Mouse (Mus musculus): ENCODE results near the gene Pcx. TPM values are rescaled to one million over a fixed set of nuclear protein-coding genes. Genes with fewer than 3 reads are reported as not detected.

The Pcx gene
- total RNA-seq, 1 experiment from 2014 or later, result 0.35 TPM

DNA sequence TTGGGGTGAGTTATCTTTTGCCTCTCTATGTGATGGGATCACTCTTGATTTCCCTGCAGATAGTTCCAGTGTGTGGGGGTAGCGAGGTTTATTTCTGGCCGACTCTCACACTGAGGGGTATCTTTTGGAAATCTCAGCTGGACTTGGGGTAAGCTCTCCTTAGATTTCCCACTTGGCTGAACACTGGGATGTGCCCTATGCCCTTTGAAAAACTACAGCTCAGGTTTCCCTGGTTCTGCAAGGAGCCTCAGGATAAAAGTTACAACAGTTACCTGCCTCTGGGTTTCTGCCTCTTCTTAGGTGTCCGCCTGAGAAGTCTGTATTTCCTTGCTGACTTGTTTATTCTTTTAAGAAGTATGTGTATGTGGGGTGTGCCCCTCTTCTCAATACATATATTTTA lies 30.7 kb downstream of the Pcx start:
- no peak for ATAC-seq (ENCODE audit: extremely low read depth, insufficient number of reproducible peaks, low FRiP score, poor library complexity, severe bottlenecking)

DNA sequence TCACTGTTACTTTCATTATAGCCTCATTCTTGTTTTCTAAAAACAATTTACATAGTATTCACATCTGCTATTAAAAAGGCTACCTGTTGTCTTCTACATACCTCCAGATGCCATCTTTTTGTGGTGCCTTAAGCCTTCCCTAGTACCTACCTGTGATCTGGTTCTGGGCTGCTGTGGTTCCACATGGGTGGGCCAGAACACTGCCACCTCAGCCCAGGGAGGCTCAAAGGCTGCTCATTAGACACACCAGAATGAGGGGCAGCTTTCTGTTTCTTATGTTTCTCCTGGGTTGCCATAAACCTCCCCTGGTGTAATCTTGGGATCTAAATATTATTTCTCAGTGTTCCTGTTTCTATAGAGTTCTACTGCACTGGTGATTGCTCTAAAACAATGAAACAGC lies 31.8 kb downstream of the Pcx start:
- ATAC-seq (ENCODE audit: extremely low read depth, insufficient number of reproducible peaks, low FRiP score, poor library complexity, severe bottlenecking), result no peak

DNA sequence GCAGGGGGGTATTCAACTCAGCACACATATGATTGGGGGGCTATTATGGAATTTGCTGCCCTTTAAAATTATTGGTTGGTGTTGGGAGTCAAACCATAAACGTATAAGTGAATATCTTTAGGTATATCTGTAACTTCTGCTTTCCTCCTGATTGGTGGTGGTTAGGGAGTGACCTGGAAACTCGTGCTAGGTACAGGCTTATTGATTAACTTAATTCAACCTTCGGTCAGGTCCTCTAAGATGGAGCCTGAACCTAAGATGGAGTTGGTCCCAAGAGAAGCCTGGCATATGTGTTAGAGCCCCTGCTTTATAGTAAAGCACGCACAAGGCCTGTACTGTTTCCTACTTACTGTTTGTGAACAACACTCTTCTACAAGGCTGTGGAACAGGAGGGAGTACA lies 34.8 kb downstream of the Pcx start:
- ATAC-seq (ENCODE audit: extremely low read depth, insufficient number of reproducible peaks, low FRiP score, poor library complexity, severe bottlenecking), result no peak

DNA sequence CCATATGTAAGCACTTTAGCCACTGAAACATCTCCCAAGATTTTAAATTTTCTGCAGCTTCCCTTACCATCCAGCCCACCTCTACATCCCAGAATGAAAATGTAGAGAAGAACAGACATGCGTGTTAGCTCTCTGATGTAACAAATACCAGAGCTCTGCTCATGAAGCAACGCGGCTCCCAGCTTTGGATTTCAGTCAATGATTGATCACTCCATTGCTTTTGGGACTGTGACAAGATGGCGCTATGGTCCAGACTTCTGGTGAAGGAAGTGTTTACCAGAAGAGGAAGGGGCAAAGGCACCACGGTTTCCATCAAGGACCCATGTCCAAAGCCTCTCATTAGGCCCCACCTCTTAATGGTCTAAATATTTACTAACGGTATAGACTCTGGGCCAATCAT lies 35.6 kb downstream of the Pcx start:
- ATAC-seq (ENCODE audit: extremely low read depth, insufficient number of reproducible peaks, low FRiP score, poor library complexity, severe bottlenecking), result no peak

DNA sequence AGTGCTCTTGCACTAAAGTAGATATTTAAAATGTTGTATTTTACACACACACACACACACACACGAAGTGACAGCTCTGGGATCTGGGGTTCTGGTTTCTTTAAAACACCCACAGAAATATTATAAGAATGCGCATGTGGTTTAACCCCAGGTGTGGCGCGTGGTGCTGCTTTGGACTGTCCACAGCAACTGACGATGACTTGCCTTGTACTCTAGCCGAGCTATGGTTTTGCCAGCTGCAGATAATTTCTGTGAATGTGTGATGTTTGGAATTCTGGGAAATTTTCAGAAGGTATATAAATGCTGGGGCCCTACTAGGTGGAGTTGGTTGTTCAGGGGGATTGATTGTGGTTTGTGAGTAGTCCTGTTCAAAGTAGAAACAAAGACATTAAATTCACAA lies 37.5 kb downstream of the Pcx start:
- ATAC-seq (ENCODE audit: extremely low read depth, insufficient number of reproducible peaks, low FRiP score, poor library complexity, severe bottlenecking), result no peak

DNA sequence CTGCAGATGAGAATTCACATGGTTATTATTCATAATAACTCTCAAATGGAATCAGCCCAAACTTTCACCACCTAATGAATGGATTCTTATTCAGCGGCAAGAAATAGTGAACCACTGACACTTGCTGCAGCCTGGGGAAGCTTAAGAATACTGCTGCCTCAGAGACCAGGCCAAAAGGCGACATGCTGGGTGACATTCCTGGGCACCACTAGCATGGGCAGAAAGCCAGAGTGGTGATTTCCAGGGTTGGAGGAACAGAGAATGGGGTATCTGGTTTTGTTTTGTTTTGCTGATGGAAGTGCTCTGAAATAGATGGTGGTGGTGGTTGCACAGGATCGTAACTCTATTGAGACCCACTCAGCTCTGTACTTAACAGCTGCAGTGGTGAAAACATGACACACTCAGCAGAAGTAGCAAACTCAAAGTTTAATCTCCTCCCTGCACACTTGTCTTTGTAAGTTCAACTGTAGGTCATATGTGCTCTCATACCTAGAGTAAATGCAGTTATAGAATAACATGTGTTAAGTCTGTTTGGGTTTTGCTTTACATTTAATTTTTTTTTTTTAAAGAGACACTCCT lies 38.1 kb downstream of the Pcx start:
- no peak for ATAC-seq (ENCODE audit: extremely low read depth, insufficient number of reproducible peaks, low FRiP score, poor library complexity, severe bottlenecking)

DNA sequence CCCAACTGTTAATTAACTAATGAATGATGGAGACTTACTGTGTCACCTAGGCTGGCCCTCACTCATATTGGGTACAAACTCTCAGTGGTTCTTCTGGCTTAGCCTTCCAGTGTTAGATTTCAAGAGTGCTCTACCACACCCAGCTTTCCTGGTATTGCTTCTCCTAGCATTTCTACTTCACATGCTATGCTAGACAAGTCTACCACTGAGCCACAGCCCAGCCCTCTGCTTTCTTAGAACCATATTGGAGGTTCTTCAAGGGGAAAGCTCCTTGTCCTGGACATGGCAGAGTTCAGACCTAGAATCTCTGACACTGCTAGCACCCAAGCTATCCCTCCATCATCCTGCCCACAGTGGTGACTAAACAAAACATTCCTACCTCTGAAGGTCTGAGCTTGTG lies 44.0 kb downstream of the Pcx start:
- no peak for ATAC-seq (ENCODE audit: extremely low read depth, insufficient number of reproducible peaks, low FRiP score, poor library complexity, severe bottlenecking)

DNA sequence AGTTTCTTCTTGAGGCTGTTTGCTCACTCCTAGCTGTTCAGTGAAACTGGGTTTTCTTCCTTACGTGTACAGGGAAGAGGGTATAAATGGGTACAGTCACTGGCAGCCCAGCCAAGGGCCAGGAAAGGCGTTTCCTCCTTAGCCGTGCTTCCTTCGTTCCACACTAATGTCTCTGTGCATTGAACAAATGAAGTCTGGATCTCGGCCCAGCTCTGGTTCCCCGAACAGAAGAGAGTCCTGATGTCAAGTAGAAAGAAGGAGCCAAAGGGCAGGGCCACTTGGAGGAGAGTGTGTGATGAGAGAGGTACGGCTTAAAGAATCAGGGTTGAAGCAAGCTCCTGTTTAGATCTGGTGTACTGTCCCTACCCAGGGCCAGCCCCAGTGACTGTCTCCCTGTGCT lies 44.8 kb downstream of the Pcx start:
- ATAC-seq (ENCODE audit: extremely low read depth, insufficient number of reproducible peaks, low FRiP score, poor library complexity, severe bottlenecking), result no peak

DNA sequence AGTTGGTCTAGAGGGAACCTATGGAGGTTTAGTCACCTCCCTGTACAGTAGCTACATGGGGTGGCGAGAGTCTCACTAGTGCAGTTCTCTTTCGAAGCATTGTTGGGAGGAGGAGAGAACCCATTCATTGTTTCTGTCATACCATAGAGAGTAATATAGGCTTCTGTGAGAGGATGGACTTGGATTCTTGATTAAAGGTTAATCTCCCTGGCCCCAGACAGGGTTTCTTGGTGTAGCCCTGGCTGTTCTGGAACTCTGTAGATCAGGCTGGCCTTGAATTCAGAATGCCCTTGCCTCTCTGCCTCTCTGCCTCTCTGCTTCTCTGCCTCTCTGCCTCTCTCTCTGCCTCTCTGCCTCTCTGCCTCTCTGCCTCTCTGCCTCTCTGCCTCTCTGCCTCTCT lies 46.5 kb downstream of the Pcx start:
- no peak for ATAC-seq (ENCODE audit: extremely low read depth, insufficient number of reproducible peaks, low FRiP score, poor library complexity, severe bottlenecking)

DNA sequence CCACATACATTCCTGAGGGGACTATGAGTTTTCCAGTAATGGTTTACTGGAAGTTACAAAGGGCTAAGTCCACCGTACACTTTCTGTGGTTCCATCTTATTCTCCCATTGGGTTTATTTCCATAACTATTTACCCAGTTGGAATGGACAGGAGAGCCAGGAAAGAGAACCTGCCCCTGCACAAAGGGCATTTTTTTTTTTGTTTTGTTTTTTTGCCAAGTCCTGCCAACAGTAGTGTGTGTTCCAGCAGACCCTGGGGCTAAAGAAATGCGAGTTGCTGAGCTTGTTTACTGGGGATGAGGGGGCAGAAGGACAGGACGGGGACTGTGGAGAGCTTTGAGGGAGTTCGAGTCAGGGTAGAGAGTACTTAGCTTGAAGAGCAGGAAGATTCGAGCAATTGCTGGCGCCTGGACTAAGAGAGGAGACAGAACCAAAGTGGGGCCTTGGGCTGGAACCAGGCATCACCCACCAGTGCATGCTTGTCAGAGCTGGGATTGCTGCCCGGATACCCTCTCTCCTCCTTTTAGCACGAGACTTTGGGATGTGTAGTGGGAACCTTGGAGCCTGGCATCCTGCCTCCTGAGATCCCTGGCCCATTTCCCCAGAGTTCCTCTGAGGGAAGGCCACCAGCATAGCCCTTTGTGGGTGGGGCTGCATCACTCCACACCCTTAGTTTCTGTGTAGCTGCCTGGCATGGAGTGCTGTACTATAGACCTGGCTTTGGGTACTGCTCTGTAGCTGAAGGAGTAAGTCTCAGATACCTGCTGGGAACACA lies 47.7 kb downstream of the Pcx start:
- no peak for ATAC-seq (ENCODE audit: extremely low read depth, insufficient number of reproducible peaks, low FRiP score, poor library complexity, severe bottlenecking)

DNA sequence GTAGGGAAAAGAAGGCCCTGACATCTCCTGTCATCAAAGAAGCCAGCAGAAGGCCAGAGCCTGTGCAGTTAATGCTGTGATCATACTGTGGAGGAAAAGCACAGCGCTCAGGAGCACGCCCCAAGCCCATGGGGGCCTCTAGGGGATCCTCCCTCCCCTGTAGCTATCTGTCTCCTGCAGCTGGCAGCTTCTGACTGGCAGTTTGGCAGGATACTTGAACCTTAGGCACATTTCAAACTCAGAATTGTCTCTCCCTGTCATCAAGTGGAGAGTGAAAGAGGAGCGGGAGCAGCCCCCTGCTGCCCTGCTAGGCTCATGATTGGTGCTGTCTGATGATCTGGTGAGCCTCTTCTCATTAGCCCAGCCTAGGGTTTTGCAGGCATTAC lies 48.3 kb downstream of the Pcx start:
- no peak for ATAC-seq (ENCODE audit: extremely low read depth, insufficient number of reproducible peaks, low FRiP score, poor library complexity, severe bottlenecking)

DNA sequence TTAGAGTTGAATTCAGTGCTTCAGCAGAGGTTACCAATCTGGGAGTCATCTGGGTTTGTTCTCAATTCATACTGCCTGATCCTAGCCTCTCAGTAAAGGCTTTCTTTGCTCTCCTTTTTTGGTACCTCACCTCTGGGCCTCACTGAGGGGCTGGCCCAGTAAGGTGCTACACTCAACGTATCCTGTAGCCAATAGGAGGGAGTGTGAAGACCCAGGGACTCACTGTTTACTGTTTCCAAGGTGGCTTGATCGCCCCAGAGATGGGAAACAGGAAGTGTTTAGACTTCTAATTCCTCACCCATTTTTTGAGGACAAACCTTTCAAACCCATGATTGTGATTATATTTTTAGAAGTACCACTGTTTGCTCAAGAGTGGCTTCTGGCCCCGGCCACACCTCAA lies 48.7 kb downstream of the Pcx start:
- no peak for ATAC-seq (ENCODE audit: extremely low read depth, insufficient number of reproducible peaks, low FRiP score, poor library complexity, severe bottlenecking)

DNA sequence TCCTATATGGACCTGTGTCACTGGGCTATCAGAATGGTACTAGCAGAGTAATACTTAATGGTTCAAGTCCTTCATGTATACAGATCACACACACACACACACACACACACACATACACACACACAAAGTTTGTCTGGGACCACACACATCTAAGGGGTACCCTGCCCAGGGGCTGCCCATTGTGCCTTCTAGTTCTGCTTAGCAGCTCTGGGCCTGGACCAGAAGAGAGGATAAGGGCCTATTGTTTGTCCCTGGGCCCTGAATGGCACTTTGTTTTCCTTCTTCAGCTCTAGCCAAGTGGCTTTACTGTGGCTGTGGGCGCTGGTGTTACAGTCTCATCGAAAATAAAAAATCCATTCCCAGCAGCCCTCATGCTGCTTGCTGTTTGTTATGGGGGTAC lies 49.3 kb downstream of the Pcx start:
- ATAC-seq (ENCODE audit: extremely low read depth, insufficient number of reproducible peaks, low FRiP score, poor library complexity, severe bottlenecking), result no peak

DNA sequence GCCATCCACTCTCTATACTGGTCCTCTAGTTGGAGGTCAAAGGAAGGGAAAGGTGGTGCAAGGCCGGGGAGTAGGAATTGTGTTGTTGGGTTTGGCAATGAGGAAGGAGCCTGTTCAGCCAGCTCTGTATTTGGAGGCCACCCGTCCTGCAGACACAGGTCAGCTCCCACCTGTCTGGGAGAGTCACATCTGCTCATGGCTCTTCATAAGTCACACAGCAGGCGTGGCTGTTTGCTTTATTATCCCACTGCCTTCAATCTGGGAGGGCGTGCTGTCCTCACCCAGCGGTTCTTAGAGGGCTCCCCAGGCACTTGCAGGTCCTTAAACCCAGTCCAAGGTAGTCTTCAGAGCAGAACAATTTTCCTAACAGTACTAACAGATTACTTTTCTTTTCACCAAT lies 49.9 kb downstream of the Pcx start:
- ATAC-seq (ENCODE audit: extremely low read depth, insufficient number of reproducible peaks, low FRiP score, poor library complexity, severe bottlenecking), result no peak

DNA sequence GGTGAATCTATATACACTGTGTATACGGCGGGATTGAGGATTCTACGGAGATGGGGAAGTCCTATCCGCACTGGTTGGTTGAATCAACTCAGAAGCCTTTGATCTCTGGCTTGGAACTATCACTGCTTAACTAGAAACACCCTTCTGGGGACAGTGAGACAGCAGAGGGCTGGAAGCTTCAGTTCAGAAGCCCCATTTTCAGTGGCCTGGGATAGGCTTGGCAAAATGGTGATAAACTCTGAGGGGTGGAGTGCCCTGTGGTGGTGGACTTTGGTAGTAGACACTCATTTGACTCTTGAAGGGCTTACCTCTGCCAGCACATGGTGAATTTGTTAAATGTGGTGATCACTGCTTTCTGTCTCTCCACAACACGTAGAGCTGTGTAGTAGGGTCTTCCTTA lies 55.4 kb downstream of the Pcx start:
- no peak for ATAC-seq (ENCODE audit: extremely low read depth, insufficient number of reproducible peaks, low FRiP score, poor library complexity, severe bottlenecking)

DNA sequence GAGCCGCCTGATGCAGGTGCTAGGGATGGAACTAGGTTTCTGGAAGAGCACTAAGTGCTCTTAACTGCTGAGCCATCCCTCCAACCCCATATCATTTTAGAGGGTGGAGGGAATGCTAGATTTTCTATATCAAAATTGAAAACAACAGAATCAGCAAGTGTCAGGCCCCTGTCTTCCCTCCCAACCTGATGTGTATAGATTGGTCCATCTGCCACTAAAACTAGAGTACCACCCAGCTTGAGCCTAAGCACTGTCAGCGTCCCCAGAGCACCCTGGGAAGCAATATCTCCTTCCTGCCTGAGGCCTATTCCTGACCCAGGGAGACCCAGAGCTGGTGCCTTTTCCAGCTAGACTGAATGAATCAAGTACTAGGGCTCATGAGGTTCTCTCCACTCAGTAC lies 56.6 kb downstream of the Pcx start:
- no peak for ATAC-seq (ENCODE audit: extremely low read depth, insufficient number of reproducible peaks, low FRiP score, poor library complexity, severe bottlenecking)

DNA sequence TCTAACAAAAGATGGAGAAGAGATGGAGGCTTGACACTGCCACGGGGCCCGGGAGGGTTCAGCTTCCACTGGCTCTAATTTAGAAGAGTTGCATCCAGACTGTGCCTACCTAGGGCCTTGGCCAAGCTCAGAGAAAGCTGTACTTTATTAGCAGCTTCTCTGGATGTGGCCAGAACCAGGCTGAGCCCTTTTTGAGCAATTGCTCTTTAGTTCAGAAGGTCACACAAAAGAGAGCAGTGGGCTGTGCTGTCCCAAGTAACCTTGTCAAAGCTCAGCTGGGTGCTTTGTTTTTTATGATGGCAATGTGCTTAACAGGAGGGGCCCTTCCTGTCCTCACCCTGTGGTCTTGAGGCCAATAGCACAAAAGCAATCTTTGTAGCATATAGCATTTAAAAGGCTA lies 57.4 kb downstream of the Pcx start:
- ATAC-seq (ENCODE audit: extremely low read depth, insufficient number of reproducible peaks, low FRiP score, poor library complexity, severe bottlenecking), result no peak

DNA sequence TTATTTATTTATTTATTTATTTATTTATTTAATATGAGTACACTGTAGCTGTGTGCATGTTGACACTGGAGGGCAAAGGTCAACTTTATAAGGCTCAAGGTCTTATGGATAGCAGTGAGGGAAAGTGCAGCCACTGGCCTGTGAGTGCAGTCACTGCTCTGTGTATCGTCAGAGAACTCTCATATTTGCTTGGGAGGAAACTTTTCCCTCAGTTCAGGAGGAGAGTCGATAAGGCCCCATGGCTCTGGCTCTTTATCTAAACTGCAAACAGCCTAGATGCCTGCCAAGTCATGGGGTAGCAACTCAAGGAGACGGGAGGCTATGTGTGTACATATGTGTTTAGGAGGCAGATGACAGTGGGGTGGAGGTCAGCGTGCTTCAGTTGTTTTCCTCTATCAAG lies 58.6 kb downstream of the Pcx start:
- ATAC-seq (ENCODE audit: extremely low read depth, insufficient number of reproducible peaks, low FRiP score, poor library complexity, severe bottlenecking), result no peak

DNA sequence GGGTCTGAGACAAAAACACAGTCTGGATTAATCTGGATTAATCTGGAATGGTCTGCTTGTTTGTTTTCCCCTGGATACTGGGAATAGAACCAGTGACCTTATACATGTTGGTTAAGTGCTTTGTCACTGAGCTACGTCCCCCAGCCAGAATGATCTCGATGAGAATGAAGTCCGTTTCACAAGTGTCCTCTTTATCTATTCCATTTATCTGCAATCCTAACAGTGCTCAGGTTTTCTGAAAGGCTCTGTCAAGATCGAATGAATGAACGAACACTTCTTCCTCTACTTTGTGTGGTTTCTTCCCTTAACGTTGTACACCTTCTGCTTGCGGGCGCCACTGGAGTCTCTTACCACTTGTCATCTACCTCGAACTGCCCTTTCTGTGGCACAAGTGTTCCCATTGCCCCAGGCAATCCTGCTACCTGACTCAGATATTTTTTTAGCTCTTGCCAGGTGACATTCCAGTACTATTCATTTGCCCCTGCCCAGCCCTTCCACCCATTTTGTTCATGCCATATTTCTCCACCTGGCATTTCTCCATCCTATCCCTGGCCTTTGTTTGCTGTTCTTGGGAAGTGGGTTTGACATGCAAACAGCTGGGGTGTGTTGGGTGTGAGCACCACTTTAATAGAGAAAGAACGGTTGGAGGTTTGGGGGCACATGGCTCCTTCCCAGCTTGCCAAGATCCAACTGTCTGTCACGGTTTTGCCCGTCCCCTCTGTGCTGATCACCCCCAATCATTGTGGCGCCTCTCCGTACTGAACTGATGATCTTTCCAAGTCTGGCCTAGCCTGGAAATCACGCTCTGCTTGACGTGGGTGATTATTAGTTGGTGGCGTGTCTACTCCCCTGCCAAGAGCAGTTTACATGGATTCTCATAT lies 59.3 kb downstream of the Pcx start:
- ATAC-seq (ENCODE audit: extremely low read depth, insufficient number of reproducible peaks, low FRiP score, poor library complexity, severe bottlenecking), result no peak

DNA sequence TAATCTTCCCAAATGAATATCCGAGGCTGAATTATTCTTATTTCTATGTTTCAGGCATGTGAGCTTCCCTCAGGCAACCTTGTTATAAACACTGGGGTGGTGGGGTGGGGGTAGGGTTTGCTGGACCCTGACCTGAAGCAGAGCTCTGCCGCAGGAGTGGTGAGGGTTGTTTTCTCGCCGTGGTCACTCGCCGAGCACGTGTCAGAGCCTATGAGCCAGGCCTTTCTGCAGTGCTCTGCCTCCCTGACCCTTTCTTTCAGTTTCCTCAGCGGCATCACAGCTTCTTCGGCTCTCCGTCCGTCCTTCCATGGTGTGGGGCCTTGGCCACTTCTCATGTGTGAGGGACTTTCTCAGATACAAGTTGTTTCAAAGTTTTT lies 60.0 kb downstream of the Pcx start:
- ATAC-seq (ENCODE audit: extremely low read depth, insufficient number of reproducible peaks, low FRiP score, poor library complexity, severe bottlenecking), result no peak

Measured in neutrophil, adult 5-6 weeks (primary cell).